Comparison of ENCODE assay signal across 18 mouse cellular contexts in the genomic region with DNA sequence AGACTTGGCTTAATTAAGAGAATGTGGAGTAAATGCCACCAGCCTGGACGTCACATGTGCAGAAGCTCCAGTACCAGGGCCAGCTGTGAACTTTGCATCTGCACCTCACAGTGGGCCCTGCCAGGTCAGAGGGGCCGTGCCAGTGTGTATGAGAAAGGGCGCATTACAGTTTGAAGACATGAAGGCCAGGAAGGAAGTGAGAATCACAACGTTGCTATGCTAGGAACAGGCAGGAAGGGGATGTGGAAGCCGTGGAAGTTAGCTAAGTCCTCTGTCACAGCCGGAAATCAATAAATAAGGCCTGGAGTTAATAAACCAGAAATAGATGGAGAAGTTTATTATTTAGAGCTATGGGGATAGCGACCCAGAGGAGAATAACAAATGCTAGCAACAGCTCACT. TPM values are rescaled to one million over a fixed set of nuclear protein-coding genes. Genes with fewer than 3 reads are reported as not detected.
A peak's percentile ranks its signal among the peaks of the same experiment; 100 is the strongest.
DNase-seq lines count a peak whose midpoint lies in the region; ATAC-seq lines count a peak whose summit lies in the region.
"Had no signal": no experiment of that assay in that cellular context is flagged by ENCODE, and none has a peak within 500 bp of the region (broad histone marks: within the 10 kb centered on the region; RNA-seq: fewer than 3 reads in every experiment).

No protein-coding gene starts in this region.

- H3K4me2 ChIP-seq in lung, embryonic 16.5 days (ENCODE audit: low read depth, low read length), result no peak overlapping the region
- H3K4me2 ChIP-seq in forebrain, embryonic 13.5 days, result no peak overlapping the region
- H3K4me2 ChIP-seq: liver, embryonic 11.5 days; midbrain, embryonic 12.5 days had no signal

- peak; percentile 95 for DNase-seq in heart, adult 11 months
- DNase-seq in heart, postnatal 14 days, result no peak
- DNase-seq in lung, adult 18-20 months, result no peak
- peak; percentile 21 to 25 for DNase-seq in kidney, adult 8-10 months
- DNase-seq in lung, postnatal 4 days, result peak; percentile 27 to 49
- DNase-seq in thymus, postnatal 14 days, result no peak
- DNase-seq: cerebellum, adult 18-20 months; gastrocnemius, postnatal 14 days; thymus, postnatal 4 days had no signal

- no peak overlapping the region for H3K9ac ChIP-seq in lung, embryonic 16.5 days (ENCODE audit: low read length)
- no peak overlapping the region for H3K9ac ChIP-seq in forebrain, embryonic 13.5 days
- H3K9ac ChIP-seq: midbrain, embryonic 12.5 days had no signal

- H3K27ac ChIP-seq in lung, embryonic 16.5 days (ENCODE audit: low read length), result peak overlapping the region; percentile 47; the same call in 1 of the 2 replicates
- H3K27ac ChIP-seq in forebrain, embryonic 13.5 days, result no peak overlapping the region
- H3K27ac ChIP-seq: layer of hippocampus, adult 2 months; midbrain, embryonic 12.5 days; stomach, postnatal 0 days had no signal

- 43% methylated on average over 7 of the region's 7 CpGs for WGBS in lung, embryonic 16.5 days
- WGBS in forebrain, embryonic 13.5 days, result 81% methylated on average over 7 of the region's 7 CpGs

- H3K36me3 ChIP-seq in lung, embryonic 16.5 days (ENCODE audit: control insufficient read depth, insufficient read depth, low read length), result no peaks in the 10 kb centered on the region
- H3K36me3 ChIP-seq in forebrain, embryonic 13.5 days (ENCODE audit: poor library complexity, severe bottlenecking), result no peaks in the 10 kb centered on the region
- H3K36me3 ChIP-seq: G1E; midbrain, embryonic 12.5 days had no signal

- no peak overlapping the region for H3K4me3 ChIP-seq in lung, embryonic 16.5 days (ENCODE audit: low read length)
- no peak overlapping the region for H3K4me3 ChIP-seq in forebrain, embryonic 13.5 days
- H3K4me3 ChIP-seq: erythroblast, embryonic 14.5 days; layer of hippocampus, adult 2 months; midbrain, embryonic 12.5 days had no signal

- H3K4me1 ChIP-seq in lung, embryonic 16.5 days (replicated peaks; ENCODE audit: control insufficient read depth, insufficient read depth, low read length), result peaks cover 9% of the 10 kb centered on the region
- H3K4me1 ChIP-seq in forebrain, embryonic 13.5 days, result peaks cover 5% of the 10 kb centered on the region; the same call in 1 of the 2 replicates
- H3K4me1 ChIP-seq: midbrain, embryonic 12.5 days had no signal

- peak; percentile 66 for ATAC-seq in lung, embryonic 16.5 days (ENCODE audit: low read depth)
- no peak for ATAC-seq in forebrain, embryonic 13.5 days
- ATAC-seq: hindbrain, embryonic 16.5 days had no signal

- H3K9me3 ChIP-seq in lung, embryonic 16.5 days (ENCODE audit: control insufficient read depth, low read length), result no peaks in the 10 kb centered on the region
- no peaks in the 10 kb centered on the region for H3K9me3 ChIP-seq in forebrain, embryonic 13.5 days (replicated peaks)
- H3K9me3 ChIP-seq: G1E; midbrain, embryonic 12.5 days had no signal

- intact Hi-C loops in heart, postnatal 14 days (cut with DNase I), result no loop called here

- H3K27me3 ChIP-seq in lung, embryonic 16.5 days (ENCODE audit: control insufficient read depth, insufficient read depth, low read depth, low read length), result no peaks in the 10 kb centered on the region
- H3K27me3 ChIP-seq in forebrain, embryonic 13.5 days, result no peaks in the 10 kb centered on the region
- H3K27me3 ChIP-seq: midbrain, embryonic 12.5 days had no signal

RNA-seq across cellular contexts. Expression of a gene that starts 28.4 kb away (rescaled TPM):
- total RNA-seq in heart, postnatal 14 days (2021), result 10 to 100 TPM; 30.5 to 32.0 TPM
- 12.0 and 12.5 TPM in 2 replicates for polyA plus RNA-seq in lung, embryonic 16.5 days (2015; fragmentation: Nextera tagmentation; extraction: Ambion mirVana)
- 20.4 and 23.0 TPM in 2 replicates for polyA plus RNA-seq in forebrain, embryonic 13.5 days (2015; fragmentation: Nextera tagmentation; extraction: Ambion mirVana)

Comparison
In these comparisons a context has a peak if more than half of its experiments do, and no peak if none do; other contexts are left out.
1. DNase-seq: peak in heart, adult 11 months (single experiment), kidney, adult 8-10 months (2 of 2) and lung, postnatal 4 days (2 of 2); none in heart, postnatal 14 days (0 of 2), lung, adult 18-20 months (0 of 2) and thymus, postnatal 14 days (single experiment).